Mouse (Mus musculus): ENCODE data around the gene Parva. TPM values are rescaled to one million over a fixed set of nuclear protein-coding genes. Genes with fewer than 3 reads are reported as not detected.

Parva gene
- total and polyA plus RNA-seq, 3 experiments, result 0.08 to 1.1 (median 0.15) TPM

DNA sequence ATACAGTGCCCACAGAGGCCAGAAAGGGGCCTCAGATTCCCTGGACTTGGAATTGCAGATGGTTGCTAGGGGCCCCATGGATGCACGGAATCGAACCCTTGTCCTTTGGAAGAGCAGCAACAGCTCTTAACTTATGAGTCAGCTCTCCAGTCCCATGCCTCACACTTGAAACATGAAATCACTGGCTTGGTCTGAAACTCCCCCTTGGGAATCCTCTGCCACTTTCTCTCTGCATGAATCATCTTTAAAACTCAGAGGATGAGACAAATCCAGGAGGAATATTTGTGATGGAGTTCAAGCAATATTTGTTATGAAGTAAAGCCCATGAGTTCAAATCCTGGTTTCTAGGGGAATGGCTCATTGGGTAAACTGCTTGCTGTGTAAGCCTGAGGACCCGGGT, 29.5 kb upstream of the Parva start:
- in situ Hi-C loops (cut with MboI; ENCODE audit: low pct_ligation_motif_present, low pct_unique_long_range_greater_than_20kb, low sequenced_read_pairs) (no loop called here), dilution Hi-C loops (cut with MboI; ENCODE audit: extremely low pct_ligation_motif_present, extremely low pct_unique_long_range_greater_than_20kb, low sequenced_read_pairs) (no loop called here)
- no peaks in the 10 kb centered on the region for H3K79me2 ChIP-seq (replicated peaks; ENCODE audit: control insufficient read depth, extremely low read depth, insufficient read depth, poor library complexity, severe bottlenecking)
- H3K9ac ChIP-seq (ENCODE audit: insufficient read depth, low read depth), result no peak overlapping the region
- H3K36me3 ChIP-seq (replicated peaks in 1 of 2; ENCODE audit: control insufficient read depth in 1 of 2, insufficient read depth in 1 of 2, low read length in 1 of 2), result no peaks in the 10 kb centered on the region
- no peak overlapping the region for H3K4me3 ChIP-seq (replicated peaks in 1 of 3; ENCODE audit: low read depth in 2 of 3, low read length in 2 of 3, poor library complexity in 1 of 3)
- DNase-seq (ENCODE audit: extremely low read depth), result no peak
- H3K27ac ChIP-seq (ENCODE audit: insufficient read depth, low read depth), result no peak overlapping the region
- TF ChIP-seq MYC (IDR thresholded peaks at IDR 0.05; ENCODE audit: low read depth, low read length) (no peak), NELFE (IDR thresholded peaks at IDR 0.05; ENCODE audit: low read depth, low read length) (no peak), ETS1 (conservative IDR thresholded peaks at IDR 0.05; ENCODE audit: low read depth, low read length) (no peak)
- no peak overlapping the region for H3K4me2 ChIP-seq (ENCODE audit: insufficient read depth, low read depth, poor library complexity, severe bottlenecking)
- peaks cover 0 to 3% of the 10 kb centered on the region in 2 experiments; a peak in 1 of 4 replicates for H3K4me1 ChIP-seq (ENCODE audit: control insufficient read depth in 1 of 2, insufficient read depth in 2 of 2)
- no peaks in the 10 kb centered on the region for H3K9me3 ChIP-seq (replicated peaks; ENCODE audit: low read length)
- no peaks in the 10 kb centered on the region for H3K27me3 ChIP-seq (replicated peaks)

DNA sequence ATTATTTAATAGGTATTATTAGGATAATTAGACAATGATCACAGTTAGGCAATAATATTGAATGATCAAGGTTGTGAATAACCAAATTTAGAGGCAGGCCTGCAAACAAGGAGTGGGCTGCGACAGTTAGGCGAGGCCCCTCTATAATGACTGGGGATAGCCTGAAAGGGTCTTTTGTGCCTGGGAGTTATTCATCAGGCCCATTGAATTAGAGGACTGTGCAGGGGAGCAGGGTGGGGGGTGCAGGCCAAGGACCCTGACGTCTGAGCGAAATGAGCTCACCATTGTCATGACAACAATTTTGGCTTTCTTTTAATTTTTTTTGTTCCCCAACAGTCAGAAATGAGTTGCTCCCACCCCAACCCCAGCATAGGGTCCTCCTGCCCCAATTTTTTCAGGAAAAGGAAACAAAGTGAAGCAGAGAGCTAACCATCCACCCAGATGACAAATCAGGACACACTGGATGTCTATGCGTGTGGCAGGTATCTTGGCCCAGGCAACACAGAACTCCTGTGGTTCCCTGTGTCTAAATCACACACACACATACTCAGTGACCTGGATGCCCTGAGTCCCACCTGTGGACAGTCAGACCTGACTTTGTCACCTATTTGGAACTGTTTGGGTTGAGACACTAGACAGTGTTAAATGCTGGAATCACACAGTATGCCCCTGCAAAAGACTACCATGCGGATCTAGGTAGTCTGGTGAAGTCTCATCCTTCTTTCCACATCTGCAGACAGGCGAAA, 27.7 kb upstream of the Parva start:
- Histone ChIP-seq H3K27ac (ENCODE audit: insufficient read depth, low read depth) (no peak overlapping the region), H3K79me2 (replicated peaks; ENCODE audit: control insufficient read depth, extremely low read depth, insufficient read depth, poor library complexity, severe bottlenecking) (no peaks in the 10 kb centered on the region), H3K4me3 (replicated peaks in 1 of 3; ENCODE audit: low read depth in 2 of 3, low read length in 2 of 3, poor library complexity in 1 of 3) (no peak overlapping the region), H3K4me2 (ENCODE audit: insufficient read depth, low read depth, poor library complexity, severe bottlenecking) (no peak overlapping the region), H3K27me3 (replicated peaks) (no peaks in the 10 kb centered on the region), H3K36me3 (replicated peaks in 1 of 2; ENCODE audit: control insufficient read depth in 1 of 2, insufficient read depth in 1 of 2, low read length in 1 of 2) (no peaks in the 10 kb centered on the region), H3K4me1 (ENCODE audit: control insufficient read depth in 1 of 2, insufficient read depth in 2 of 2) (peaks cover 0 to 4% of the 10 kb centered on the region in 2 experiments; a peak in 2 of 4 replicates), H3K9ac (ENCODE audit: insufficient read depth, low read depth) (no peak overlapping the region), H3K9me3 (replicated peaks; ENCODE audit: low read length) (no peaks in the 10 kb centered on the region)
- in situ Hi-C loops (cut with MboI; ENCODE audit: low pct_ligation_motif_present, low pct_unique_long_range_greater_than_20kb, low sequenced_read_pairs), result loop anchor here (10.0 to 25.0 kb wide), 2 partner anchors 465 to 738 kb away; no protein-coding TSS in a partner anchor
- dilution Hi-C loops (cut with MboI; ENCODE audit: extremely low pct_ligation_motif_present, extremely low pct_unique_long_range_greater_than_20kb, low sequenced_read_pairs), result no loop called here
- TF ChIP-seq NELFE (IDR thresholded peaks at IDR 0.05; ENCODE audit: low read depth, low read length) (no peak), EP300 (IDR thresholded peaks at IDR 0.05; ENCODE audit: low read length) (no peak), ETS1 (conservative IDR thresholded peaks at IDR 0.05; ENCODE audit: low read depth, low read length) (no peak), JUND (conservative IDR thresholded peaks at IDR 0.05; ENCODE audit: low read depth, low read length) (no peak), GABPA (IDR thresholded peaks at IDR 0.05; ENCODE audit: insufficient replicate concordance, low read depth, low read length) (no peak)
- no peak for DNase-seq (ENCODE audit: extremely low read depth)

DNA sequence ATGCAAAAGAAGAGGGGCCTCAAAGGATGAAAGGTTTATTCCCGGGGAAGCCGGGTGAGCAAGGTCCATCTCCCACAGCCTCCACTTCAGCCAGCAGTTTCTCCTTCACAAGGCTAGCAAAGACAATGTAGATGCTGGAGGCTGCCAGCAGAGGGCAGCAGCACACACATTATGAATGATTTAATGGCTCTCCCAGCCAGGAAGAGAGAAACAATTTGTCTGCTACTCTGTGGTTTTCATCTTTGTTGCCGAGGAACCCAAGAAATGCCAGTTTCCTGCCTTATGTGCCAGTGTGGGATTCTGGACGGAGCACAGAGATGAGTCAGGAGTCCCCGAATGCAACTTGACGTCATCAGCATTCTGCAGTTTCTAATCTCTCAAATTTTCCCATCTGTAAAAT, 27.1 kb upstream of the Parva start:
- Histone ChIP-seq H3K27ac (ENCODE audit: insufficient read depth, low read depth) (no peak overlapping the region), H3K9me3 (replicated peaks; ENCODE audit: low read length) (no peaks in the 10 kb centered on the region), H3K4me1 (ENCODE audit: control insufficient read depth in 1 of 2, insufficient read depth in 2 of 2) (peaks cover 2 to 10% of the 10 kb centered on the region in 2 experiments; a peak in 3 of 4 replicates), H3K36me3 (replicated peaks in 1 of 2; ENCODE audit: control insufficient read depth in 1 of 2, insufficient read depth in 1 of 2, low read length in 1 of 2) (no peaks in the 10 kb centered on the region), H3K9ac (ENCODE audit: insufficient read depth, low read depth) (no peak overlapping the region), H3K79me2 (replicated peaks; ENCODE audit: control insufficient read depth, extremely low read depth, insufficient read depth, poor library complexity, severe bottlenecking) (no peaks in the 10 kb centered on the region), H3K27me3 (replicated peaks) (no peaks in the 10 kb centered on the region), H3K4me3 (replicated peaks in 1 of 3; ENCODE audit: low read depth in 2 of 3, low read length in 2 of 3, poor library complexity in 1 of 3) (no peak overlapping the region), H3K4me2 (ENCODE audit: insufficient read depth, low read depth, poor library complexity, severe bottlenecking) (no peak overlapping the region)
- TF ChIP-seq ELF1 (IDR thresholded peaks at IDR 0.05; ENCODE audit: low read depth, low read length) (peak; percentile 61; the same call in 1 of the 2 replicates), MXI1 (IDR thresholded peaks at IDR 0.05; ENCODE audit: low read depth, low read length) (no peak), KAT2A (IDR thresholded peaks at IDR 0.05; ENCODE audit: insufficient replicate concordance, low read length) (no peak), ZC3H11A (IDR thresholded peaks at IDR 0.05; ENCODE audit: low read depth, low read length) (peak; percentile 28; the same call in 1 of the 2 replicates), CTCF (conservative IDR thresholded peaks at IDR 0.05 in 1 of 2, IDR thresholded peaks at IDR 0.05 in 1 of 2; ENCODE audit: low read depth in 2 of 2, low read length in 2 of 2) (peak; percentile 89 to 92), RAD21 (IDR thresholded peaks at IDR 0.05; ENCODE audit: low read depth, low read length) (peak; percentile 89), NELFE (IDR thresholded peaks at IDR 0.05; ENCODE audit: low read depth, low read length) (peak; percentile 37; the same call in 1 of the 2 replicates), MAZ (IDR thresholded peaks at IDR 0.05; ENCODE audit: low read depth, low read length) (no peak), SMC3 (IDR thresholded peaks at IDR 0.05; ENCODE audit: low read depth, low read length) (peak; percentile 76)
- in situ Hi-C loops (cut with MboI; ENCODE audit: low pct_ligation_motif_present, low pct_unique_long_range_greater_than_20kb, low sequenced_read_pairs), result loop anchor here (10.0 to 25.0 kb wide), 2 partner anchors 465 to 737 kb away; no protein-coding TSS in a partner anchor
- dilution Hi-C loops (cut with MboI; ENCODE audit: extremely low pct_ligation_motif_present, extremely low pct_unique_long_range_greater_than_20kb, low sequenced_read_pairs), result no loop called here
- DNase-seq (ENCODE audit: extremely low read depth), result peak; percentile 77
